Mouse (Mus musculus) midbrain, embryonic 10.5 days (tissue): ENCODE measurements around the gene Rsad2. TPM values are rescaled to one million over a fixed set of nuclear protein-coding genes. Genes with fewer than 3 reads are reported as not detected.

Experiments
- DNase-seq: peaks from one replicate; pipeline ENCODE4 v3.0.0-alpha.2; 2017; ENCODE audit warnings: low spot score
- H3K27ac ChIP-seq: fragments of 300-500 bp; sonication (generic); replicated peaks from 2 replicates; pipeline ENCODE4 v1.5.1; 2016; ENCODE audit warnings: mild to moderate bottlenecking
- H3K27me3 ChIP-seq: fragments of 300-500 bp; sonication (generic); 2 replicates; pipeline ENCODE4 v1.6.1; 2016; ENCODE audit warnings: low read depth, mild to moderate bottlenecking; ENCODE audit not compliant: poor library complexity, severe bottlenecking
- H3K36me3 ChIP-seq: fragments of 300-500 bp; sonication (generic); 2 replicates; pipeline ENCODE4 v1.6.1; 2016; ENCODE audit warnings: mild to moderate bottlenecking, moderate library complexity
- H3K4me1 ChIP-seq: fragments of 300-500 bp; sonication (generic); 2 replicates; pipeline ENCODE4 v1.6.1; 2016
- H3K4me3 ChIP-seq: fragments of 300-500 bp; sonication (generic); 2 replicates; pipeline ENCODE4 v1.5.1; 2016; ENCODE audit warnings: mild to moderate bottlenecking, moderate library complexity
- H3K9me3 ChIP-seq: fragments of 300-500 bp; sonication (generic); replicated peaks from 2 replicates; pipeline ENCODE4 v1.6.1; 2016; ENCODE audit warnings: mild to moderate bottlenecking
- WGBS: fragments of 180-500 bp; shearing (Covaris S2); methylation state at CpG from one replicate; pipeline ENCODE4 v1.1.7; 2016; 5-methylcytosine and 5-hydroxymethylcytosine counted together
- polyA plus RNA-seq: library from polyadenylated mRNA; unstranded; fragments of >200 nt; fragmentation: Nextera tagmentation; extraction: Ambion mirVana; gene quantifications from 2 replicates; pipeline ENCODE4 v1.2.1, GENCODE M21; 2016

Rsad2 gene
- polyA plus RNA-seq, 1 experiment from 2014 or later = 0.35 TPM

DNA sequence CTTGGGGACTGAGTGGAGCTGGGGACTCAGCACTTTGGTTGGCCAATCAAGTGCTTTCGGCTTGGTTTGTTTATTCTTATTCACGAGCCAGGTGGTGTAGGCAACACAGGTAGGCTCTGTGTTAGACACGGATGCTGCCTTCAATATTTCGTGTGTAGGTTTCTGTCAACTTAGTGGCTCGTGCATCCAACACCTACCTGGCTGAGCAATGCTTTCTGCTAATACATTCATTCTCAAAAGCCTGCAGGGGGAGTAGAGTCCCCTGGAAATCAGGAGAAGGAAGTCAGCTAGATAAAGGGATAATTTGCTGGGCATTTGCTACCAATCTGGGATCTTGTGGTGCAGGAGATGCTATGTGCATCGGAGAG lies 13.8 kb upstream of the Rsad2 start:
- Histone ChIP-seq H3K4me3 (peak overlapping the region; percentile 81), H3K27me3 (0 out of 2 replicates have a peak, but pooled peaks cover 7% of the 10 kb centered on the region), H3K36me3 (no peaks in the 10 kb centered on the region), H3K4me1 (peaks cover 25% of the 10 kb centered on the region), H3K27ac (peak overlapping the region; percentile 92), H3K9me3 (no peaks in the 10 kb centered on the region)
- no peak for DNase-seq
- WGBS = 28% methylated on average over 6 of the region's 6 CpGs

DNA sequence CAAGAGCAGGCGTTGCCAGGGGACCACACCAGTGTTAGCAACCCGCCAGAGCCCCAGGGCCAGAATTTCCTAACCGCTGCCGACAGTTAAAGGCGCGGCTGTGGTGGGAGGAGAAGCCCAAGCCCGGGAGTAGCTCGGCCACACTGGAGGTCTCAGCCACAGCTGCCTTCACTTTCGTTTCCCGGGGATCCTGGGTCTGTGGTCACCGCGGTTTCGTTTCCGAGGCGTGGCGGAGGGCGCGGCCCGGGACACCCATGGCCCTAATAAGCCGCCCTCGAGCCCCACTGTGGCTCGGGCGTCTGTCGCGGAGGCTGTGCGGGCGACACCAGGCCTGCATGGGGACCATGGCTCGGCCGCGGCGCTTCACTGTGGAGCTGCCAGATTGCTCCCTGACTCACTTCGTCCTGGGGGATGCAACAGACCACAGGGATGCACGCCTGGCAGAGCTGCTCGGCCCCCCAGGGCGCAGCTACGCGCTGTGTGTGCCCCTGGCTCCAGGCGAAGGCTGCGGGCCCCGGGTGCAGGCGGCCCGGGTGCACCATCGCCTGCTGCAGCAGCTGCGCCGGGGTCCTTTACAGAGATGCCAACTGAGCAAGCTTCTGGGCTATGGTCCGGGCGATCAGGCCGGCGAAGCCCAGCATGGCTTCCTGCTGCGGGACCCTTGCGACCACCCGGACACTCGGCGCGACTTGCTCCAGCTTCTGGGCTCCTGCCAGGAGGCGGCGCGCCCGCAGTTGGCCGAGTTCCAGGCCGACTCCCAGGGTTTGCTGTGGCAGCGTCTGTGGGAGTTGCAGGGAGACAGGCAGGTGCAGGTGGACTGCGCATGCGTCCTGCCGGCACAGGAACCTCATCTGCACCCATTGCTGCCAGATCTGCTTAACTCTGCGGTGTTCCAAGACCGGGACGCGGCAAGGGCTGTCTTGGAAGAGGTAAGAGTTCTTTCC lies 13.1 kb upstream of the Rsad2 start, which contains the start of gene Cmpk2:
Cmpk2 (plus strand) TSS at position 107 of the 944 bp plus-strand sequence.
- Histone ChIP-seq H3K27ac (peak within 1 kb of the TSS; percentile 92), H3K27me3 (0 out of 2 replicates have a peak, but pooled peaks cover 7% of the 10 kb centered on the region), H3K9me3 (no peaks in the 10 kb centered on the region), H3K4me3 (peak within 1 kb of the TSS; percentile 81), H3K36me3 (no peaks in the 10 kb centered on the region), H3K4me1 (peaks cover 25% of the 10 kb centered on the region)
- under 1% methylated on average over 69 of the region's 69 CpGs for WGBS
- peak; percentile 78 for DNase-seq

DNA sequence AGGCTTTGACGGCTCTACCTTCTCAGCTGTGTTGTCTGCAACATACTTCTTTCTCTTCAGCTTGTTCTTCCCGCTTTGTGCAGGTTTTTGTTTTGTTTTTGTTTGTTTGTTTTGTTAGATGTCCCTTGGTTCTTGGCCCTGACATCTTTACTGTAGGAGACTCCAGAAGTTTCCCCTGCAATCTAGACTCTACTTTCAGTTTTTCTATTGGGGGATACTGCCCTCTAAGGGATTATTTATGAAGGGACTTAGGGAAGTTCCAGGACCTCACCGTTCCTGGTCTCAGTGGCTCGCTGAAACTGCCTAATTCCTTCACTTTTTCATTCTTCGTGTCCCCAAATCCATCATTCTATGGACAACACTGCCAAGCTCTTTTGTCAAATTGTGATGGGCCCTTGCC lies 9.3 kb upstream of the Rsad2 start:
- Histone ChIP-seq H3K27me3 (0 out of 2 replicates have a peak, but pooled peaks cover under 1% of the 10 kb centered on the region), H3K36me3 (no peaks in the 10 kb centered on the region), H3K4me3 (no peak overlapping the region), H3K27ac (no peak overlapping the region), H3K9me3 (no peaks in the 10 kb centered on the region), H3K4me1 (peaks cover 21% of the 10 kb centered on the region)
- 76% methylated on average over 5 of the region's 5 CpGs for WGBS
- DNase-seq = no peak

DNA sequence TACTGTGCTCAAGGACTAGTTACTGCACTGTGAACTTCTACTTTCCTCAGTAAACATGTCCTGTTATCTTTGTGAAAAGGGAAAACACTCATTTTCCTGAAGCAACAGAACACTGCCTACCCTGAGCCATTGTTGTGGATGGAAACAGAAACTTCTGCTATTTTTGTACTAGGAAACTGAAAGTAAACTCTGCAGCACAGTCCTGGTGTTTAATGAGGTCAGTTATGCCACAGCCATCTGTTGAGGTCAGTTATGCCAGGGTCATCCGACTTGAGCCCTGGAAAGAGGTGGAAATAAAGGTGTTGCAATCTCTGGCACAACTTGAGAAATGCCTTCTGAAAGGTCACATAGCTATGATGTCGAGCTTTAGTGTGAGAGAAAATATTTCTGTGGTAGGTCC lies 3.8 kb upstream of the Rsad2 start:
- peaks cover 8% of the 10 kb centered on the region; the same call in 1 of the 2 replicates for H3K4me1 ChIP-seq
- no peak for DNase-seq
- H3K9me3 ChIP-seq = no peaks in the 10 kb centered on the region
- no peaks in the 10 kb centered on the region for H3K36me3 ChIP-seq
- H3K27ac ChIP-seq = no peak overlapping the region
- H3K4me3 ChIP-seq = no peak overlapping the region
- WGBS = 78% methylated on average over 2 of the region's 2 CpGs
- no peaks in the 10 kb centered on the region for H3K27me3 ChIP-seq

DNA sequence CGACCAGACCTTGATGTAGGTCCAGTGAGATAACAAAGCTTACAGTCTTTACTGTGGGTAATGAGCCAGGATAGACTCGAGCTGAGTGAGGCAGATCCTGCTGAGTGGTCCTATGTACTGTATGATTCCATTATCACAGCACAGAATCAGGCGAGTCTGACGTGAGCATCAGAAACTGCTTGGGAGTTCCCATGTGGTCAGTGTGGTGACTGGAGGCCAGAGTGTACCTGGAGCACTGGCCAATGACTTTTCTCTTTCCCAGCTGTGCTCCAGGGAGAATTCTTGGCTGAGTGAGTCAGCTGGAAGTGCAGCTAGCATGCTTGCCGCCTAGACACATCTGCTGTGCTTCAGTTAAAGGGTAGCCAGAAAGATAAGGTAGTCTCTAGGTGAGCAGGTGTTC lies 1.6 kb downstream of the Rsad2 start:
- Histone ChIP-seq H3K4me1 (peaks cover 8% of the 10 kb centered on the region; the same call in 1 of the 2 replicates), H3K9me3 (no peaks in the 10 kb centered on the region), H3K36me3 (no peaks in the 10 kb centered on the region), H3K27ac (no peak overlapping the region), H3K27me3 (no peaks in the 10 kb centered on the region), H3K4me3 (no peak overlapping the region)
- DNase-seq = no peak
- WGBS = 73% methylated on average over 5 of the region's 5 CpGs

DNA sequence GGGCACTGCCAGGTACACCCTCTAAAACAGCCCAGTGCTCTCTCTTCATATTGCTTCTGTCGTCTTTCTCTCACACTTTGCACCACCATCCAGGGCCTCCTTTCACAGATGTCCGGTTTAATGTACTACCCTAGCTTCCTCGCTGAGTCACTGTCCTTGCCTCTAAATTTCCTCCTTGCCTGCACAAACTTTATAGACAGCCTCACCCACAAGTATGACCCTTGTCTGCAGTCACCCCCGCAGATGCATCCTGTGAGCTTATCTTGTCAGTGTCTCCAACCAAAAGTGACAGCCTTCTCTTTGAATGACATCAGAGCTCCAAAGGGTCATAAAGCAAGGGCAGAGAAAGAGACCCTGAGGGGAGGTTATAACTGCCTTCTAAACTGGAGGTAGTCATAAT lies 3.3 kb downstream of the Rsad2 start:
- Histone ChIP-seq H3K27me3 (no peaks in the 10 kb centered on the region), H3K4me1 (peaks cover 8% of the 10 kb centered on the region; the same call in 1 of the 2 replicates), H3K9me3 (no peaks in the 10 kb centered on the region), H3K4me3 (no peak overlapping the region), H3K27ac (no peak overlapping the region), H3K36me3 (no peaks in the 10 kb centered on the region)
- 78% methylated on average over 4 of the region's 4 CpGs for WGBS
- no peak for DNase-seq

DNA sequence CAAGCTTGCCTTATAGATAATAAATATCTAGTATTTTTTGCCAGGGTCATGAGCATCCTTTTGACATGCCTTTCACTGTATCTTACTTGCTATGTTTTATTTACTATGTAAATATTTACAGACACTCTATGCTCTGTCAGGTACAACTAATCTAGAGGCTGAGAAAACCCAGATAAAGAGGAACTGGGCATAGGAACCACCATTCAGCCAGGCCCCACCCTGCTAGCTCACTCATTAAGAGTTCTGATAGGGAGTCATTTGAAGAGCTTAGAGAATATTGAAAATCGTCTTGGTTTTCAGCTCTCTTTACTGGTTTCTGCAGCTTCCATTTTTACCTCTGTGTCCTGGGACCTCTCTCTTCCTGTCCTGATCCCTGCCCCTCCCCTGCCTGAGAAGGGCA lies 5.1 kb downstream of the Rsad2 start:
- no peak for DNase-seq
- Histone ChIP-seq H3K27me3 (no peaks in the 10 kb centered on the region), H3K9me3 (no peaks in the 10 kb centered on the region), H3K36me3 (no peaks in the 10 kb centered on the region), H3K4me3 (no peak overlapping the region), H3K27ac (no peak overlapping the region), H3K4me1 (peaks cover 5% of the 10 kb centered on the region; the same call in 1 of the 2 replicates)
- 55% methylated on average over 1 of the region's 1 CpGs for WGBS

DNA sequence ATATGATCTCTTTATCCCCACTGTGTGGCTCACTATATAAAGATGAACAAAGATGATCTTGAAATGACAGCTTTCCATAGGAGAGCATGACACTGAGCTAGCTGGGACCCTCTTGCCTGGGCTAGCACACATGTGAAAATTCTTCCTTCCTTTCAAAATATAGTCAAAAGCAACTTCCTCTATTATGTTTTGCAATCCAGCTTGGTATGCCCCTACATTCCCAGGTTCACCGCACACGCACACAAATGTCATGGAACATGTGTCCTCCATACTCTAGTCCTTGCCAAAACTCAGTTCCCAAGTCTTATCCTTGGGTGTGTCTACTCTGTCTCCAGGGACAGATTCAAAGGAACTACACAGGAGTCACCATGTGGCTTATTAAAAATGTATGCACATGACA lies 6.8 kb downstream of the Rsad2 start:
- 94% methylated on average over 2 of the region's 2 CpGs for WGBS
- Histone ChIP-seq H3K4me3 (no peak overlapping the region), H3K27ac (no peak overlapping the region), H3K36me3 (no peaks in the 10 kb centered on the region), H3K4me1 (no peaks in the 10 kb centered on the region), H3K27me3 (no peaks in the 10 kb centered on the region), H3K9me3 (no peaks in the 10 kb centered on the region)
- DNase-seq = no peak

DNA sequence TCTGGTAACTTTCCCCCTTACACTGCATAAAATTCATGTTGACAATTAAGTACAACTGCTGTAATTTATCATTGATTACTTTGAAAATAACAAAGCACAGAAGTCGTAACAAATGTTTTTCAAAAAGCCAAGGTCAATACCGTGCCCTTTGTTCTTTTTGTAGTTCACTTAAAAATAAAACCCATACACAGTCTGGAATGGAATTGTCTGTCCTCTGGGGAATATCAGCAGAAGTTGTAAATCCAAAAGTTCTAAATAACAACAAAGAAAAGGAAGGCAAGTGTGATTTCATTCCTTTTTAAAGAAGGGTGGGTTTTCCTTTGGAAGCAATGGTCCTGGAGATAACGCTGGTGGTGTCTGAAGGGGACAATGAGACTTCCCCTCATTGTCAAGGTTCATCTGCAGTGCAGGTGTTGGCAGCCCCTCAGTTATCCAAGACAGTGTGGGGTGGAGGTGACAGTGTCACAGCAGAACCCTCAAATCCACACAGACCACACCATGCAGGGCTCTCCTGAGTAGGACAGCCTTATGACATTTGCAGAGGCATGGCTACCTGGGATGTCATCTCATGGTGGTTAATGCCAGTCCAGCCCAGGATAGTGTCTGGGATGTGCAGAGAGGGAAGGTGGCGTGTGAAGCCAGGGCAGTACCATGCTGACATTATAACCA lies 9.7 kb downstream of the Rsad2 start:
- H3K36me3 ChIP-seq = no peaks in the 10 kb centered on the region
- DNase-seq = no peak
- H3K27me3 ChIP-seq = no peaks in the 10 kb centered on the region
- no peak overlapping the region for H3K4me3 ChIP-seq
- H3K4me1 ChIP-seq = no peaks in the 10 kb centered on the region
- no peak overlapping the region for H3K27ac ChIP-seq
- WGBS = 84% methylated on average over 4 of the region's 4 CpGs
- H3K9me3 ChIP-seq = no peaks in the 10 kb centered on the region

DNA sequence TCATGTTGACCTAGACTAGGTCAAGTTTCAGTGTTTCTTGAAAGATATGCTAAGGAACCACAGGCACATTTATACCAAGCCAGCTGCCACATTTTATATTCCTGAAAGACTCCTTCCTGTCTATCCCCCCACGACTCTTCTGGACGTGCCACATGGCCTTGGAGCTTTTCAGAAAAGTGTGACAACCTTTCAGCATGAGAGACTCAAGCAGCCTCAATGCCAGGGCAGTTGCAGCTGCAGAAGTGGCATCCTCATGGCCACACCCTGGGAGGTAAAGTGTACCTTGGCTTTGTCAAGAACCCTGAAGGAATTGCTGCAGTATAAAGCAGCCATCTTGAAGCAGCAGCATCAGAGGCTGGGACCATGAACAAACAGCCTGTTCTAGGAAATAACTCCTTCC lies 11.7 kb downstream of the Rsad2 start:
- no peak for DNase-seq
- 91% methylated on average over 2 of the region's 2 CpGs for WGBS
- H3K36me3 ChIP-seq = no peaks in the 10 kb centered on the region
- H3K4me1 ChIP-seq = no peaks in the 10 kb centered on the region
- no peaks in the 10 kb centered on the region for H3K9me3 ChIP-seq
- H3K27ac ChIP-seq = no peak overlapping the region
- H3K27me3 ChIP-seq = no peaks in the 10 kb centered on the region
- H3K4me3 ChIP-seq = no peak overlapping the region

DNA sequence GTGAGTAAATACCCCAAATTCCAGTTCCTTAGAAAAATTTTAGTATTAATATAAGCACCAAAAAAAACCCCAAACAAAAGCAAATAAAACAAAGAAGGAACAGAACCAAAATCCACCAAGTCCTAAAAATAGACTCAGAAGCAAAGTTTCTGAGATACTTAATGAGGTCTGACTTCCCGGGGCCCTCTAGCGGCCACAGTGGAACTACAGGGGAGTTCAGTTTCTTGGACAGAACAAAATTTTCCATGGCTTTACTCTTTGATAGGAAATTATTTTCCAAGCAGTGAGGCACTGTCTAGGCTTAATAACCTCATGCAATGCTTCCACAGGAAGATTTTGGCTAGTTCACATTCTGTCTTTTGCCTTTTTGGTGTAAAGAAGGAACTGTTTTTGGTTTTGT lies 12.2 kb downstream of the Rsad2 start:
- under 1% methylated on average over 2 of the region's 2 CpGs for WGBS
- Histone ChIP-seq H3K4me1 (no peaks in the 10 kb centered on the region), H3K4me3 (no peak overlapping the region), H3K27ac (no peak overlapping the region), H3K9me3 (no peaks in the 10 kb centered on the region), H3K36me3 (no peaks in the 10 kb centered on the region), H3K27me3 (no peaks in the 10 kb centered on the region)
- DNase-seq = peak; percentile 50

DNA sequence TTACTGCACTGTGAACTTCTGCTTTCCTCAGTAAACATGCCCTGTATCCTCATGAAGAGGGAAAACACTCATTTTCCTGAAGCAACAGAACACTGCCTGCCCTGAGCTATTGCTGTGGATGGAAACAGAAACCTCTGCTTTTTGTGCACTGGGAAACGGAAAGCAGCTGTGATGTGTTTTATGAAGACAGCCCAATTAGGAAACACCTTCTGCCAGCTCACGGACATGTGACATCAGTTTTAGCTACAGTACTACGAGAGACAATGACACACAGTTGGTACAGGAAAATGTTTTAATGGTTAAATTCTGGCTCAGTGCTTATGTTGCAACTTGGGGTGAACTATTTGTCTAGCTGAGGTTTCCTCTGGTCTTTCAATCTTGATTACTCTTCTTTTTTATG lies 16.9 kb downstream of the Rsad2 start:
- no peaks in the 10 kb centered on the region for H3K4me1 ChIP-seq
- 86% methylated on average over 3 of the region's 3 CpGs for WGBS
- DNase-seq = no peak
- H3K9me3 ChIP-seq = no peaks in the 10 kb centered on the region
- H3K4me3 ChIP-seq = no peak overlapping the region
- no peak overlapping the region for H3K27ac ChIP-seq
- no peaks in the 10 kb centered on the region for H3K36me3 ChIP-seq
- H3K27me3 ChIP-seq = no peaks in the 10 kb centered on the region

DNA sequence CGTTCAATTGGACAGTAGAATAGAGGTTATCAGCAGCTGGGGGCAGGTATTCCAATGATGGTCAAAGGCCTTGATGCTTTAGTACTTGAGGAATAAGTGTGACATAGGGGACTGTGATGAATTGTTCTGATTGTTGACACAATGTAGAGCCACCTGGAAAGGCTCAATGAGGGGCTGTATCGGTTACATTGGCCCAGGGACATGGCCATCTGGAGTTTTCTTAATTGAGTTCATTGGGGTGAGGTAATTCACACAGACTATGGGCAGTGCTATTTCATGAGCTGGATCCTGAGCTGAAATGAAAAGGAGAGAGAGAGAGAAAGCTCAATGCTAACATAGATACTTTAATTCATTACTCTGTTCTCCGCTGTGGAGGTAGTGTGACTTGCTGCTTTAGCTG lies 18.3 kb downstream of the Rsad2 start:
- no peak overlapping the region for H3K4me3 ChIP-seq
- H3K27me3 ChIP-seq = no peaks in the 10 kb centered on the region
- no peaks in the 10 kb centered on the region for H3K9me3 ChIP-seq
- WGBS = 87% methylated on average over 3 of the region's 3 CpGs
- no peaks in the 10 kb centered on the region for H3K36me3 ChIP-seq
- no peak overlapping the region for H3K27ac ChIP-seq
- no peak for DNase-seq
- H3K4me1 ChIP-seq = no peaks in the 10 kb centered on the region
